Mouse (Mus musculus): ENCODE data around the gene Clmp. TPM values are rescaled to one million over a fixed set of nuclear protein-coding genes. Genes with fewer than 3 reads are reported as not detected.

Clmp gene
- total RNA-seq, 1 experiment = 1.7 TPM

GRCm38 (mm10) chr9:40693768-40694167 lies 8.0 kb downstream of the Clmp start:
- Histone ChIP-seq H3K9ac (ENCODE audit: insufficient read depth, low read depth, low read length, poor library complexity, severe bottlenecking) (no peak overlapping the region), H3K4me3 (ENCODE audit: insufficient read depth in 1 of 2, low read depth in 1 of 2, low read length in 2 of 2, poor library complexity in 1 of 2, severe bottlenecking in 1 of 2) (no peak overlapping the region), H3K9me3 (ENCODE audit: control insufficient read depth, insufficient read depth, low read depth, low read length) (no peaks in the 10 kb centered on the region), H3K36me3 (ENCODE audit: control insufficient read depth, insufficient read depth, low read length, poor library complexity, severe bottlenecking) (no peaks in the 10 kb centered on the region), H3K27ac (ENCODE audit: insufficient read depth, low read depth, low read length, poor library complexity, severe bottlenecking) (no peak overlapping the region), H3K4me1 (ENCODE audit: control insufficient read depth in 2 of 2, insufficient read depth in 2 of 2, low read length in 2 of 2, poor library complexity in 1 of 2) (no peaks in the 10 kb centered on the region)
- in situ Hi-C loops (cut with MboI; ENCODE audit: low sequenced_read_pairs in 2 of 2, unreplicated experiment in 2 of 2) = no loop called here
- TF ChIP-seq ZC3H11A (IDR thresholded peaks at IDR 0.05; ENCODE audit: borderline replicate concordance, low read depth, low read length) (no peak), CHD2 (IDR thresholded peaks at IDR 0.05; ENCODE audit: low read depth, low read length) (no peak), ZNF384 (IDR thresholded peaks at IDR 0.05; ENCODE audit: low read depth, low read length) (no peak), MAFK (IDR thresholded peaks at IDR 0.05; ENCODE audit: insufficient read depth, low read depth, low read length) (no peak), HCFC1 (IDR thresholded peaks at IDR 0.05; ENCODE audit: borderline replicate concordance, insufficient read depth, low read length) (no peak)
- no peak for DNase-seq (ENCODE audit: low read depth, low spot score)

DNA sequence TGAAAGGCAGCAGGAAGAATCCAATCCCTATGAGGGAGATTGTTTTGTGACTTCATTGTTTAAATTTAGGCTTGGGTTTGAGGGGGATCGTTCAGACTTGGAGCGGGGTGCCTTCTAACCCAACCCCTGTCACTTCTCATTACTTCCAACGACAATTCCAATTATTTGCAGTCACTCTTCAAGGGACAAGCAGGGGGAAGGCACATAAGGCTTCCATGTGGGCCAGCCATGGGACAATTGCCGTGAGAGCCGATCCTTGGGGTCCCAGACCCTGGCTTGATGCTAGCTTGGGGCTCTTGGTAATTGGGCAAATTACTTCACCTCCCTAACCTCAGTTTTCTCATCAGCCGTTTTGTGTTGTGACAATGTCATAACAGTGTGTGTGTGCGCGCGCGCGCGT lies 8.5 kb downstream of the Clmp start:
- no peaks in the 10 kb centered on the region for H3K9me3 ChIP-seq (ENCODE audit: control insufficient read depth, insufficient read depth, low read depth, low read length)
- H3K4me3 ChIP-seq (ENCODE audit: insufficient read depth in 1 of 2, low read depth in 1 of 2, low read length in 2 of 2, poor library complexity in 1 of 2, severe bottlenecking in 1 of 2) = no peak overlapping the region
- H3K27ac ChIP-seq (ENCODE audit: insufficient read depth, low read depth, low read length, poor library complexity, severe bottlenecking) = no peak overlapping the region
- no peaks in the 10 kb centered on the region for H3K4me1 ChIP-seq (ENCODE audit: control insufficient read depth in 2 of 2, insufficient read depth in 2 of 2, low read length in 2 of 2, poor library complexity in 1 of 2)
- no peak overlapping the region for H3K9ac ChIP-seq (ENCODE audit: insufficient read depth, low read depth, low read length, poor library complexity, severe bottlenecking)
- no peak for TF ChIP-seq HCFC1 (IDR thresholded peaks at IDR 0.05; ENCODE audit: borderline replicate concordance, insufficient read depth, low read length)
- no peak for TF ChIP-seq ZC3H11A (IDR thresholded peaks at IDR 0.05; ENCODE audit: borderline replicate concordance, low read depth, low read length)
- TF ChIP-seq CHD2 (IDR thresholded peaks at IDR 0.05; ENCODE audit: low read depth, low read length) = no peak
- TF ChIP-seq MAFK (IDR thresholded peaks at IDR 0.05; ENCODE audit: insufficient read depth, low read depth, low read length) = no peak
- no peak for TF ChIP-seq ZNF384 (IDR thresholded peaks at IDR 0.05; ENCODE audit: low read depth, low read length)
- in situ Hi-C loops (cut with MboI; ENCODE audit: low sequenced_read_pairs in 2 of 2, unreplicated experiment in 2 of 2) = no loop called here
- H3K36me3 ChIP-seq (ENCODE audit: control insufficient read depth, insufficient read depth, low read length, poor library complexity, severe bottlenecking) = no peaks in the 10 kb centered on the region
- DNase-seq (ENCODE audit: low read depth, low spot score) = no peak

GRCm38 (mm10) chr9:40696086-40696485 lies 10.3 kb downstream of the Clmp start:
- Histone ChIP-seq H3K9me3 (ENCODE audit: control insufficient read depth, insufficient read depth, low read depth, low read length) (no peaks in the 10 kb centered on the region), H3K9ac (ENCODE audit: insufficient read depth, low read depth, low read length, poor library complexity, severe bottlenecking) (no peak overlapping the region), H3K27ac (ENCODE audit: insufficient read depth, low read depth, low read length, poor library complexity, severe bottlenecking) (no peak overlapping the region), H3K36me3 (ENCODE audit: control insufficient read depth, insufficient read depth, low read length, poor library complexity, severe bottlenecking) (no peaks in the 10 kb centered on the region), H3K4me3 (ENCODE audit: insufficient read depth in 1 of 2, low read depth in 1 of 2, low read length in 2 of 2, poor library complexity in 1 of 2, severe bottlenecking in 1 of 2) (no peak overlapping the region), H3K4me1 (ENCODE audit: control insufficient read depth in 2 of 2, insufficient read depth in 2 of 2, low read length in 2 of 2, poor library complexity in 1 of 2) (no peaks in the 10 kb centered on the region)
- in situ Hi-C loops (cut with MboI; ENCODE audit: low sequenced_read_pairs in 2 of 2, unreplicated experiment in 2 of 2) = no loop called here
- no peak for DNase-seq (ENCODE audit: low read depth, low spot score)
- TF ChIP-seq MAFK (IDR thresholded peaks at IDR 0.05; ENCODE audit: insufficient read depth, low read depth, low read length) = no peak
- no peak for TF ChIP-seq ZC3H11A (IDR thresholded peaks at IDR 0.05; ENCODE audit: borderline replicate concordance, low read depth, low read length)
- no peak for TF ChIP-seq HCFC1 (IDR thresholded peaks at IDR 0.05; ENCODE audit: borderline replicate concordance, insufficient read depth, low read length)
- TF ChIP-seq ZNF384 (IDR thresholded peaks at IDR 0.05; ENCODE audit: low read depth, low read length) = no peak

- no peak overlapping the region for H3K9ac ChIP-seq (ENCODE audit: insufficient read depth, low read depth, low read length, poor library complexity, severe bottlenecking)
- no peaks in the 10 kb centered on the region for H3K4me1 ChIP-seq (ENCODE audit: control insufficient read depth in 2 of 2, insufficient read depth in 2 of 2, low read length in 2 of 2, poor library complexity in 1 of 2)
- no peaks in the 10 kb centered on the region for H3K36me3 ChIP-seq (ENCODE audit: control insufficient read depth, insufficient read depth, low read length, poor library complexity, severe bottlenecking)
- DNase-seq (ENCODE audit: low read depth, low spot score) = no peak
- in situ Hi-C loops (cut with MboI; ENCODE audit: low sequenced_read_pairs in 2 of 2, unreplicated experiment in 2 of 2) = no loop called here
- H3K9me3 ChIP-seq (ENCODE audit: control insufficient read depth, insufficient read depth, low read depth, low read length) = no peaks in the 10 kb centered on the region
- no peak overlapping the region for H3K27ac ChIP-seq (ENCODE audit: insufficient read depth, low read depth, low read length, poor library complexity, severe bottlenecking)
- no peak overlapping the region for H3K4me3 ChIP-seq (ENCODE audit: insufficient read depth in 1 of 2, low read depth in 1 of 2, low read length in 2 of 2, poor library complexity in 1 of 2, severe bottlenecking in 1 of 2)
- TF ChIP-seq ZC3H11A (IDR thresholded peaks at IDR 0.05; ENCODE audit: borderline replicate concordance, low read depth, low read length) (no peak), HCFC1 (IDR thresholded peaks at IDR 0.05; ENCODE audit: borderline replicate concordance, insufficient read depth, low read length) (no peak), CHD2 (IDR thresholded peaks at IDR 0.05; ENCODE audit: low read depth, low read length) (no peak), ZNF384 (IDR thresholded peaks at IDR 0.05; ENCODE audit: low read depth, low read length) (no peak), MAFK (IDR thresholded peaks at IDR 0.05; ENCODE audit: insufficient read depth, low read depth, low read length) (no peak)
Measured at GRCm38 (mm10) chr9:40699194-40699593, 13.4 kb downstream of the Clmp start.

DNA sequence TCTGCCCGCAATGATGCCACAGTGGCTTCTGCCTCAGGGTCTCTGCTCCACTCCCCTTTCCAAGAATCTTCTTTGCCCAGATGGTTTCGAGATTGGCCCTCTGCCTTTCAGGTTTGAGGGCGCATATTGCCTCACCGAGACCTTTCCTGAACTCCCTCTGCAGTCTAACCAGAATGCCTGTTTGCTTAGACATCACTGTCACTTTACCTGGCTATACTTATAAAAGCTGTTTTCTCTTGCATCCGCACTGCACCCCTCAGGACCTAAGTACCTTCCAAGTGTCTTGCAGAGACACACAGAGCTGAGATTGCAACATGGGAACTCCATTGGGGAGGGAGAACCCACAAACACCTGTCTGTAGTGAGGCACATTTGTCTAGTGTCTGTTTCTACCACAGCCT lies 14.5 kb downstream of the Clmp start:
- DNase-seq (ENCODE audit: low read depth, low spot score) = no peak
- no peak overlapping the region for H3K4me3 ChIP-seq (ENCODE audit: insufficient read depth in 1 of 2, low read depth in 1 of 2, low read length in 2 of 2, poor library complexity in 1 of 2, severe bottlenecking in 1 of 2)
- no peak overlapping the region for H3K27ac ChIP-seq (ENCODE audit: insufficient read depth, low read depth, low read length, poor library complexity, severe bottlenecking)
- in situ Hi-C loops (cut with MboI; ENCODE audit: low sequenced_read_pairs in 2 of 2, unreplicated experiment in 2 of 2) = no loop called here
- no peak overlapping the region for H3K9ac ChIP-seq (ENCODE audit: insufficient read depth, low read depth, low read length, poor library complexity, severe bottlenecking)
- no peaks in the 10 kb centered on the region for H3K36me3 ChIP-seq (ENCODE audit: control insufficient read depth, insufficient read depth, low read length, poor library complexity, severe bottlenecking)
- no peak for TF ChIP-seq ZC3H11A (IDR thresholded peaks at IDR 0.05; ENCODE audit: borderline replicate concordance, low read depth, low read length)
- no peak for TF ChIP-seq HCFC1 (IDR thresholded peaks at IDR 0.05; ENCODE audit: borderline replicate concordance, insufficient read depth, low read length)
- TF ChIP-seq CHD2 (IDR thresholded peaks at IDR 0.05; ENCODE audit: low read depth, low read length) = no peak
- TF ChIP-seq MAFK (IDR thresholded peaks at IDR 0.05; ENCODE audit: insufficient read depth, low read depth, low read length) = no peak
- no peak for TF ChIP-seq ZNF384 (IDR thresholded peaks at IDR 0.05; ENCODE audit: low read depth, low read length)
- no peaks in the 10 kb centered on the region for H3K4me1 ChIP-seq (ENCODE audit: control insufficient read depth in 2 of 2, insufficient read depth in 2 of 2, low read length in 2 of 2, poor library complexity in 1 of 2)
- H3K9me3 ChIP-seq (ENCODE audit: control insufficient read depth, insufficient read depth, low read depth, low read length) = no peaks in the 10 kb centered on the region
